Mouse (Mus musculus) lung, postnatal 0 days (tissue): Measurements from ENCODE around the gene Hsdl2.

Source experiments
- CTCF ChIP-seq: IDR thresholded peaks from 2 replicates; pipeline ENCODE4 v1.5.1; 2016; ENCODE audit warnings: antibody characterized with exemption, mild to moderate bottlenecking
- EP300 ChIP-seq: IDR thresholded peaks from 2 replicates; pipeline ENCODE4 v1.6.1; 2016; ENCODE audit warnings: antibody characterized with exemption, mild to moderate bottlenecking, control low read depth

GRCm38 (mm10) chr4:59640720-59641119 lies 59.4 kb downstream of the Hsdl2 start:
- TF ChIP-seq CTCF (no peak), EP300 (peak; percentile 20; the same call in 1 of the 2 replicates)
